Mouse (Mus musculus) heart, embryonic 14.5 days (tissue): ENCODE results near the gene Phf24. TPM values are rescaled to one million over a fixed set of nuclear protein-coding genes. Genes with fewer than 3 reads are reported as not detected.
A peak's percentile ranks its signal among the peaks of the same experiment; 100 is the strongest.

Experiments
- ATAC-seq: fragments of 200-750 bp; cut with Nextera tagmentation; 2 replicates; pipeline ENCODE4 v1.8.0; 2017; ENCODE audit warnings: low read depth, moderate TSS enrichment; ENCODE audit not compliant: insufficient number of reproducible peaks, insufficient read depth, low FRiP score
- H3K27ac ChIP-seq, 2 experiments: fragments of 200-500 bp in 1 of 2; fragments of 300-500 bp in 1 of 2; sonication (generic) in 1 of 2; replicated peaks in 1 of 2; 2 replicates each; pipeline ENCODE4 v1.5.1; 2012 to 2014; ENCODE audit warnings: low read depth in 2 of 2, low read length in 2 of 2, control low read depth in 1 of 2, mild to moderate bottlenecking in 1 of 2, mixed read lengths in 1 of 2; ENCODE audit not compliant: control insufficient read depth in 1 of 2, insufficient read depth in 1 of 2
- H3K27me3 ChIP-seq: fragments of 300-500 bp; sonication (generic); 2 replicates; pipeline ENCODE4 v1.6.1; 2014; ENCODE audit warnings: mild to moderate bottlenecking, low read length, control low read depth; ENCODE audit not compliant: control insufficient read depth, insufficient read depth
- H3K36me3 ChIP-seq: fragments of 300-500 bp; sonication (generic); 2 replicates; pipeline ENCODE4 v1.6.1; 2014; ENCODE audit warnings: mild to moderate bottlenecking, control low read depth, low read length, mixed read lengths; ENCODE audit not compliant: control insufficient read depth, insufficient read depth
- H3K4me1 ChIP-seq, 2 experiments: fragments of 200-500 bp in 1 of 2; fragments of 300-500 bp in 1 of 2; sonication (generic) in 1 of 2; 2 replicates each; pipeline ENCODE4 v1.6.1; 2012 to 2014; ENCODE audit warnings: low read length in 2 of 2, control low read depth in 1 of 2, mixed read lengths in 1 of 2; ENCODE audit not compliant: control insufficient read depth in 2 of 2, insufficient read depth in 2 of 2
- H3K4me2 ChIP-seq: fragments of 300-500 bp; sonication (generic); 2 replicates; pipeline ENCODE4 v1.6.1; 2014; ENCODE audit warnings: mild to moderate bottlenecking, low read length
- H3K4me3 ChIP-seq, 2 experiments: fragments of 200-500 bp in 1 of 2; fragments of 300-500 bp in 1 of 2; sonication (generic) in 1 of 2; 2 replicates each; pipeline ENCODE4 v1.5.1; 2012 to 2014; ENCODE audit warnings: low read length in 2 of 2, mild to moderate bottlenecking in 2 of 2, control low read depth in 1 of 2, low read depth in 1 of 2, moderate library complexity in 1 of 2; ENCODE audit not compliant: control insufficient read depth in 1 of 2, insufficient read depth in 1 of 2
- H3K9ac ChIP-seq: fragments of 300-500 bp; sonication (generic); 2 replicates; pipeline ENCODE4 v1.6.1; 2014; ENCODE audit warnings: mild to moderate bottlenecking, low read length
- H3K9me3 ChIP-seq: fragments of 300-500 bp; sonication (generic); 2 replicates; pipeline ENCODE4 v1.6.1; 2016; ENCODE audit warnings: low read length, control low read depth; ENCODE audit not compliant: control insufficient read depth
- WGBS: fragments of 180-500 bp; shearing (Covaris S2); extraction: QIAGEN DNeasy Blood & Tissue Kit; methylation state at CpG from one replicate; pipeline ENCODE4 v1.1.7; 2014; 5-methylcytosine and 5-hydroxymethylcytosine counted together
- polyA plus RNA-seq: library from polyadenylated mRNA; unstranded; fragments of >200 nt; fragmentation: Nextera tagmentation; extraction: Ambion mirVana; gene quantifications from 2 replicates; pipeline ENCODE4 v1.2.1, GENCODE M21; 2014

Gene Phf24
- 5.6 and 5.8 TPM in 2 replicates for polyA plus RNA-seq

- Histone ChIP-seq H3K4me3 (peak within 1 kb of the TSS; percentile 67 to 69), H3K9me3 (no peaks in the 10 kb centered on the region), H3K27me3 (peaks cover 47% of the 10 kb centered on the region), H3K9ac (peak within 1 kb of the TSS; percentile 85), H3K4me1 (no peaks in the 10 kb centered on the region), H3K27ac (no peak within 1 kb of the TSS; a peak in 1 of 4 replicates), H3K4me2 (peak within 1 kb of the TSS; percentile 87), H3K36me3 (no peaks in the 10 kb centered on the region)
- peak; percentile 40 for ATAC-seq
- WGBS: 1% methylated on average over 67 of the region's 90 CpGs
Observed at GRCm38 (mm10) chr4:42916617-42917401, at the start of gene Phf24. TSS of gene Phf24 (plus strand) at chr4:42916660.

- 56% methylated on average over 3 of the region's 3 CpGs for WGBS
- H3K9ac ChIP-seq: no peak overlapping the region
- H3K4me1 ChIP-seq: no peaks in the 10 kb centered on the region
- H3K27me3 ChIP-seq: no peaks in the 10 kb centered on the region; the same call in 1 of the 2 replicates
- H3K9me3 ChIP-seq: no peaks in the 10 kb centered on the region
- H3K36me3 ChIP-seq: no peaks in the 10 kb centered on the region
- H3K4me3 ChIP-seq: no peak overlapping the region
- ATAC-seq: no peak
- no peak overlapping the region for H3K4me2 ChIP-seq
- no peak overlapping the region for H3K27ac ChIP-seq
Observed at GRCm38 (mm10) chr4:42867390-42867789, 49.1 kb upstream of the Phf24 start.

GRCm38 (mm10) chr4:42868193-42868592 lies 48.3 kb upstream of the Phf24 start:
- Histone ChIP-seq H3K4me1 (no peaks in the 10 kb centered on the region), H3K36me3 (no peaks in the 10 kb centered on the region), H3K4me2 (no peak overlapping the region), H3K27ac (no peak overlapping the region), H3K27me3 (no peaks in the 10 kb centered on the region; the same call in 1 of the 2 replicates), H3K9me3 (no peaks in the 10 kb centered on the region), H3K4me3 (no peak overlapping the region), H3K9ac (no peak overlapping the region)
- ATAC-seq: no peak
- 82% methylated on average over 5 of the region's 5 CpGs for WGBS

- no peaks in the 10 kb centered on the region for H3K4me1 ChIP-seq
- H3K9me3 ChIP-seq: no peaks in the 10 kb centered on the region
- no peaks in the 10 kb centered on the region; the same call in 1 of the 2 replicates for H3K27me3 ChIP-seq
- ATAC-seq: no peak
- no peaks in the 10 kb centered on the region for H3K36me3 ChIP-seq
- H3K9ac ChIP-seq: no peak overlapping the region
- H3K27ac ChIP-seq: no peak overlapping the region
- H3K4me2 ChIP-seq: no peak overlapping the region
- no peak overlapping the region for H3K4me3 ChIP-seq
- 75% methylated on average over 5 of the region's 5 CpGs for WGBS
Observed at GRCm38 (mm10) chr4:42870748-42871147, 45.7 kb upstream of the Phf24 start.

GRCm38 (mm10) chr4:42872151-42872550 lies 44.3 kb upstream of the Phf24 start:
- Histone ChIP-seq H3K36me3 (no peaks in the 10 kb centered on the region), H3K9me3 (no peaks in the 10 kb centered on the region), H3K27ac (no peak overlapping the region), H3K4me2 (no peak overlapping the region), H3K4me3 (no peak overlapping the region), H3K27me3 (no peaks in the 10 kb centered on the region; the same call in 1 of the 2 replicates), H3K9ac (no peak overlapping the region), H3K4me1 (no peaks in the 10 kb centered on the region)
- 88% methylated on average over 7 of the region's 7 CpGs for WGBS
- ATAC-seq: no peak

DNA sequence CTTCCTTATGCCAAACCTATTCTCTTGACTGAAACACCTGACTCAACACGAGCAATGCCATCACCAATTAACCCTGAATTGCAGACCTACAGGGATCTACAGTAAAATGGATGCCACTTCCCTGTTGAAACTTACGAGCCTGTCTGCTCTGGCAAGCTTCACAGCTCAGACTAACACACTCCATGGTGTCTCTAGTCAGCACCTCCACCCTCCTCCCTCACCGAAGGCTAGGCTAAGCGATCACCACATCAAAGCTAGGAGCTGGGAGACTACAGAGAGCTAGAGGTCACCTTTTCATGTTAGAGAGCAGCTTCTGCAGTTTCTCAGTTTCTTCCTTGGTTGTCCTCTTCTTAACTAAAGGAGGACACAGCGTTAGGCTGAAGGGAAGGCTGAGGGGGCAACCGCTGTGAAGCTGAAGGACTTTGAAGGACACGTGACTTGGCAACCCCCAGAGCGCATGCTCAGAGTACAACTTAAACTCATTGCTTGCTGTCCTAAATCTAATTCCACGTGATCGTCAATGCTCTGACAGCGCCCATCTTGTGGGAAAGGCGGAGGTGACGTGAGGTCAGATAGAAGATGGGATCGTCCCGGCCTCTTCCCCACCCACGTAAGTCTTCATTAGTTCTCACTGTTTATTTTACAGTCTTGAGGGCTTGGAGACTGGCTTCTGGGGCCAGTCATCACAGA lies 43.6 kb upstream of the Phf24 start:
- Histone ChIP-seq H3K36me3 (no peaks in the 10 kb centered on the region), H3K9ac (no peak overlapping the region), H3K9me3 (no peaks in the 10 kb centered on the region), H3K4me2 (no peak overlapping the region), H3K27ac (no peak overlapping the region), H3K4me3 (no peak overlapping the region), H3K27me3 (no peaks in the 10 kb centered on the region; the same call in 1 of the 2 replicates), H3K4me1 (no peaks in the 10 kb centered on the region)
- ATAC-seq: no peak
- WGBS: 67% methylated on average over 16 of the region's 16 CpGs

- Histone ChIP-seq H3K27me3 (no peaks in the 10 kb centered on the region; the same call in 1 of the 2 replicates), H3K4me1 (no peaks in the 10 kb centered on the region), H3K4me3 (no peak within 1 kb of the TSS), H3K9me3 (no peaks in the 10 kb centered on the region), H3K27ac (no peak within 1 kb of the TSS), H3K36me3 (no peaks in the 10 kb centered on the region), H3K9ac (no peak within 1 kb of the TSS), H3K4me2 (no peak within 1 kb of the TSS)
- ATAC-seq: no peak
- WGBS: 58% methylated on average over 7 of the region's 7 CpGs
Observed at GRCm38 (mm10) chr4:42874134-42874533, 42.3 kb upstream of the Phf24 start, which contains the start of gene Fam205c. TSS of gene Fam205c (minus strand) at chr4:42874234.
